Mouse (Mus musculus): Measurements from ENCODE around the gene Tmem132c. TPM values are rescaled to one million over a fixed set of nuclear protein-coding genes. Genes with fewer than 3 reads are reported as not detected.

Tmem132c gene
- polyA plus RNA-seq, 1 experiment = 17.2 TPM

DNA sequence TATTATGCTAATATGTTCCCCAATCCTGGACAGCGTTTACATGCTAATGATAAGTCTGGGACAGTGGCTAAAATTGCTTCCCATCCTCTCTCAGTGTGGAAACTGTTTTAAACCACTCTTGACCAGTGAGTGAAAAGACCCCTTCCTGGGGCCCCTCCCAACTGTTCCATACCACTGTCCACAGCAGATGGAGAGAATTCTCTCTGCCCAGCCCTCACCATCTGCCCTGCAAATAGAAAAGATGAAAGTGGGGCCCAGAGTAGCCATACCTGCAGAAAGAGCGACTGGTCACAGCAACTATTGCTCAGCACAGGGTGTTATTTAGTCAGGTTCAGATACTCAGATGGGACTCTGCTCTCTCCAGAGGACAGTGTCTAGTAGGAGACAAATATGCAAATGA lies 306.5 kb downstream of the Tmem132c start:
- no peak for DNase-seq (ENCODE audit: low read depth)
- TF ChIP-seq CTCF (IDR thresholded peaks at IDR 0.05; ENCODE audit: borderline replicate concordance, extremely low read depth, insufficient read depth, insufficient read length) (no peak), POLR2A (IDR thresholded peaks at IDR 0.05; ENCODE audit: borderline replicate concordance, extremely low read depth, insufficient read depth, insufficient read length, poor library complexity, severe bottlenecking) (no peak)

DNA sequence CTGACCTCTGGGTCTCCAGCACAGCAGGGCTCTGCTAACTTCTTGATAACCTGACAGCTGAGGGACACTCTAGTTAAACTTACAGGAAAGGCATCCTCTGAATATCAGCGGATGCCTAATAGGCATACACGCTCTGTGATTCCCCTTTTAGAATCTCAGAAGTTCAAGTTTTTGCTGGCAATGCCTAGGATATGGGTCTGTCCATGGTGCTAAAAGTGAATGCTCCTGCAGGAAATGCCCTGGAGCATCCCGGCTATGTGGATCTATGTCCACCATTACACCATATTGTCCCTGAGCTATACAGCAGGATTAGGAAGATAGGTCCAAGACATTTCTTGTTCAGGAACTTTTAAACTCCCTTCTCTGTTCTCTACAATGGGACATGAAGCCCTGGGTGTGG lies 319.5 kb downstream of the Tmem132c start:
- TF ChIP-seq POLR2A (IDR thresholded peaks at IDR 0.05; ENCODE audit: borderline replicate concordance, extremely low read depth, insufficient read depth, insufficient read length, poor library complexity, severe bottlenecking) (no peak), CTCF (IDR thresholded peaks at IDR 0.05; ENCODE audit: borderline replicate concordance, extremely low read depth, insufficient read depth, insufficient read length) (no peak)

DNA sequence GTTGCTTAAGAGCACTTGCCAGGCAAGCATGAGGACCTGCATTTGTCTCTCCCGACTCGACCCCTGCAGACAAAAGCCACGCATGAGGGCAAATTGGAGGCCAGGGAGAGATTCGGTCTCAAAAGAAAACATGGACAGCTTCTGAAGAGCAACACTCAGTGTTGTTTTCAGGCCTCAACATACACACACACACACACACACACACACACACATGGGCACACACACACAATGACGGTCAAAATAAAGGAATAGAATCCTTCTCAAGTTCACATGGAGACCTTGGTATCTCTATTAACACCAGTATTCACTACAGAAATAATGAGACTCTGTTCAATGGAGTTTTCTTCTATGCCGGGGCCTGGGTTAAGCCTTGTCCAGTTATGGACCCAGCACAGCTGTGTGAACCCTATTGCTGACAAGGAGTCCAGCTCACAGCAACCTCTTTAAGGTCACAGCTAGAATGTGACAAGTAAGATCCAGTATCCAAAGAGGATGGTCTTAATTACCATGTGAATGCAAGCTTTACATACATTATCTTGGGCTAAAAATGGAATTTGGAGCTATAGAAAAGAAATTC lies 325.6 kb downstream of the Tmem132c start:
- DNase-seq (ENCODE audit: low read depth) = peak; percentile 18
- TF ChIP-seq POLR2A (IDR thresholded peaks at IDR 0.05; ENCODE audit: borderline replicate concordance, extremely low read depth, insufficient read depth, insufficient read length, poor library complexity, severe bottlenecking) (no peak), CTCF (IDR thresholded peaks at IDR 0.05; ENCODE audit: borderline replicate concordance, extremely low read depth, insufficient read depth, insufficient read length) (no peak)

More for the DNA sequence above, 319.5 kb downstream of the Tmem132c start:
- DNase-seq (ENCODE audit: low read depth) = no peak

DNA sequence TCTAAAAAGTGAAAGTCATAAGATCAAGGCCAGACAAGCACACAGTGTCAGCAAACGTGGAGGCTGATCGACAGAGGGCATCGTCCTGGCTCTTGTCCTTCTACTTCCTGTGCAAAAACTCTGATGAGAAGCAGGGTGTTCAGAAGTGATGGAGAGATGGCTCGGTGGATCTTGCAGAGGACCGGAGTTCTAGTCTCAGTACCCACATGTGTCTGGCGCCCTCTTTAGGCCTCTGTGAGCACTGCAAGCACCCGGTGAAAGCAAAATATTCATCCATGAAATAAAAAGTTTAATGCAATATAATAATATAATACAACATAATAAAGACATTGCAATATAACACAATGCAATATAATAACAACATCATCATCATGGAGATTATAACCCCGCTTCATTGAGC lies 335.8 kb downstream of the Tmem132c start:
- peak; percentile 60; the same call in 1 of the 2 replicates for TF ChIP-seq CTCF (IDR thresholded peaks at IDR 0.05; ENCODE audit: borderline replicate concordance, extremely low read depth, insufficient read depth, insufficient read length)
- no peak for TF ChIP-seq POLR2A (IDR thresholded peaks at IDR 0.05; ENCODE audit: borderline replicate concordance, extremely low read depth, insufficient read depth, insufficient read length, poor library complexity, severe bottlenecking)
- peak; percentile 21 for DNase-seq (ENCODE audit: low read depth)

DNA sequence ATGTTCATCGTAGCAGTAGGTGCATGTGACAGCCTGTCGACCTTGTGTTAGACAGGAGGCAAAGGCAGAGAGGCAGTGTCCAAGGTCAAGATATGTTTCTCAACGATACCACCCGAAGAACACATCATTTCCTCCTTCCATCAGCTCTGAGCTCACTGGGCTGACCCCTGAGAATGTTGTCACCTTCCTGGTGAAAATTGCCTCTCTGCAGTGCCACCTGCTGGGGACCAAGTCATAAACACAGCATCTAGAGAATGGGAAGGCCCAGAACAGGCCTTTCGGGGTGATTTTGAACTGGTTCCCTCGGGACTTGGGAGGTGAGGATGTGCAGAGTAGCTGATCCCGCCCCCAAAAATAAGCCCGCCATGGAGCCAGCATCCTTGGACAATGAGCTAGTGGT lies 342.1 kb downstream of the Tmem132c start:
- no peak for DNase-seq (ENCODE audit: low read depth)
- TF ChIP-seq POLR2A (IDR thresholded peaks at IDR 0.05; ENCODE audit: borderline replicate concordance, extremely low read depth, insufficient read depth, insufficient read length, poor library complexity, severe bottlenecking) = no peak
- peak; percentile 27; the same call in 1 of the 2 replicates for TF ChIP-seq CTCF (IDR thresholded peaks at IDR 0.05; ENCODE audit: borderline replicate concordance, extremely low read depth, insufficient read depth, insufficient read length)

DNA sequence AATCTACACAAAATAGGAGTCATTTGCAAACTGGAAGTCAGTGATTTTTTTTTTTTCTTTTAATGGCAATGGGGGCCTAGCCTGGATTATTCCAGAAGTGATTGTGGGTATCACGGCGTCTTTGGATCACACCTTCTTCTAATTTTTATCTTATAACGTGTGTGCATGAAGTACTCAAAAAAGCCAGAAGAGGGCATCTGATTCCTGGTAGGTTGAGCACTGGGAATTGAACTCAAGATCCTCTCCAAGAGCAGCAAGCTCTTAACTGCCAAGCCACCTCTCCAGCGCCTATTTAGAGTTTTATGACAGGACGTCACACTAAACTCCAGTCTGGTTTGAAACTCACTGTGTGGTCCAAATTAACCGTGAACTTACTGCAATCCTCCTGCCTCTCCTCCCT lies 346.2 kb downstream of the Tmem132c start:
- TF ChIP-seq CTCF (IDR thresholded peaks at IDR 0.05; ENCODE audit: borderline replicate concordance, extremely low read depth, insufficient read depth, insufficient read length) (peak; percentile 7; the same call in 1 of the 2 replicates), POLR2A (IDR thresholded peaks at IDR 0.05; ENCODE audit: borderline replicate concordance, extremely low read depth, insufficient read depth, insufficient read length, poor library complexity, severe bottlenecking) (no peak)
- DNase-seq (ENCODE audit: low read depth) = peak; percentile 26

DNA sequence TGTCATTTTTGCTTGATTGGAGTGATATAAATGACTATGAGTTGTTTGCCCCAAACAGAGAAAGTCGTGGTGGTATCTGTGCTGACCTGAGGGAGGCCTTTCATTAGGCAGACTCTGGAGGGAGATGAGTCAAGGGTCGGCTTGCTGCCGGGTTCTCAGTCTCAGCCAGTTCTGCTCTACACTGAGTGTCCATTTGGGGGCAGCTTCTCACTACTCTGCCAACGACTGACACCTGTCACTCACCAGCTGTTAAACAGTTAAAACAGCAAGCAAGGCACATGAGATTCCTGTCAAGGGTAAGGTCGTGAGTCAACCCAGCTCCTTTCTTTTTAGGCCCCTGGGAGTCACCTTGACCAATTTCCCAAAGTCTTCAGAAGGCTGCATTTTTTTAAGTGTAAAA lies 350.8 kb downstream of the Tmem132c start:
- no peak for TF ChIP-seq POLR2A (IDR thresholded peaks at IDR 0.05; ENCODE audit: borderline replicate concordance, extremely low read depth, insufficient read depth, insufficient read length, poor library complexity, severe bottlenecking)
- TF ChIP-seq CTCF (IDR thresholded peaks at IDR 0.05; ENCODE audit: borderline replicate concordance, extremely low read depth, insufficient read depth, insufficient read length) = no peak
- no peak for DNase-seq (ENCODE audit: low read depth)

DNA sequence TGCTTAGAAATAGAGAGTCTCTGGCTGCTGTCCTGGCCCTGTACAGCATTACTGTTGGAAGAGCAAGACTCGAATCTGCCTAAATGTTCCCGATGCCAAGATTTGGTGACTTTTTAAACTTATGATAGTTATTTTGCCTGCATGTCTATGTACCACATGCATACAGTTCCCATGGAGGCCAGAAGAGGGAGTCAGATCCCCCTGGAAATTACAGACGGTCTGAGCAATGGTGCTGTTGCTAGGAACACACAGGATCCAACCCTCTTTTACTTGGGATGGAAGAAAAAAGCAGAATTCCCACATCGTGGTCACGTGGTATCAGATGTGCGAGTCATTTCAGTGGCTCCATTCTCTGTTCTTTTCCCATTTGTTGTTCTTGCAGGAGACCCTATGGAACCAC lies 351.2 kb downstream of the Tmem132c start:
- peak; percentile 46 for DNase-seq (ENCODE audit: low read depth)

DNA sequence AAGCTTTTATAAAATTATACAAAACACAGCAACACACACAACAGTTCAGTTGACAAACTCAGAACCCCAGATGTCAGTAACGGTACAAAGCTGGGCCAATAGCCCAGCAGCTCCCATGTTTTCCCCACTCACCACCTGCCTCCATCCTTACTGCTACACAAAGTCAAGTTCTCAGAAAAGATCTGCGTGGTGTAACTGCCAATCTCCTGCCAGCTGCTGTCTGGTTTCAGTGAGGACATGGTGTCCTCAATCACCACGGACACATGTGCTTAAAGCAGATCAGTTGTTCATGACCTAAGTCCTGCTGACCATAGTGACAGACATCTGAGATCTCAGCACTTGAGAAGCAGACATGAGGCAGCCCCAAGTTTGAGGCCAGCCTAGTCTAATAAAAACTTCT lies 354.1 kb downstream of the Tmem132c start:
- TF ChIP-seq CTCF (IDR thresholded peaks at IDR 0.05; ENCODE audit: borderline replicate concordance, extremely low read depth, insufficient read depth, insufficient read length) = no peak
- TF ChIP-seq POLR2A (IDR thresholded peaks at IDR 0.05; ENCODE audit: borderline replicate concordance, extremely low read depth, insufficient read depth, insufficient read length, poor library complexity, severe bottlenecking) = no peak
- no peak for DNase-seq (ENCODE audit: low read depth)

More for the DNA sequence above, 351.2 kb downstream of the Tmem132c start:
- peak; percentile 57; the same call in 1 of the 2 replicates for TF ChIP-seq CTCF (IDR thresholded peaks at IDR 0.05; ENCODE audit: borderline replicate concordance, extremely low read depth, insufficient read depth, insufficient read length)
- no peak for TF ChIP-seq POLR2A (IDR thresholded peaks at IDR 0.05; ENCODE audit: borderline replicate concordance, extremely low read depth, insufficient read depth, insufficient read length, poor library complexity, severe bottlenecking)

DNA sequence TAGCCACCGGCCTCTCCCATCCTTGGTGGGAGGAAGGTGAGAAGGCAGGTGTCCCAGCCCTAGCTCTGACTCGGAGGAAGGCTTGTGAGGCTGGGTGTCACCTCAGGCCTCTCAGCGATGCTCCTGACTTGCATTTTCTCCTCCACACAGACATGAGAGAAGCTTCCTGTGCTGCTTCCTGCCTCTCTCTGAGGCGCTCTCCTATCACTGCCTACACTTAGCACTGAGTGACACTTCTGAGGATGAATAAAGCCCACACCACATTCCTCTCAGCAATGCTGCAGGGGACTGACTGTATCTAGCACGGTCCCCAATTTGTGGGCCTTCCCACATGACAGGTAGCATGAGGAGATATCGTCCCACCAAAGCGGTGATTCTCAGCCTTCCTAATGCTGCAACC lies 355.3 kb downstream of the Tmem132c start:
- DNase-seq (ENCODE audit: low read depth) = no peak
- TF ChIP-seq CTCF (IDR thresholded peaks at IDR 0.05; ENCODE audit: borderline replicate concordance, extremely low read depth, insufficient read depth, insufficient read length) (no peak), POLR2A (IDR thresholded peaks at IDR 0.05; ENCODE audit: borderline replicate concordance, extremely low read depth, insufficient read depth, insufficient read length, poor library complexity, severe bottlenecking) (no peak)

DNA sequence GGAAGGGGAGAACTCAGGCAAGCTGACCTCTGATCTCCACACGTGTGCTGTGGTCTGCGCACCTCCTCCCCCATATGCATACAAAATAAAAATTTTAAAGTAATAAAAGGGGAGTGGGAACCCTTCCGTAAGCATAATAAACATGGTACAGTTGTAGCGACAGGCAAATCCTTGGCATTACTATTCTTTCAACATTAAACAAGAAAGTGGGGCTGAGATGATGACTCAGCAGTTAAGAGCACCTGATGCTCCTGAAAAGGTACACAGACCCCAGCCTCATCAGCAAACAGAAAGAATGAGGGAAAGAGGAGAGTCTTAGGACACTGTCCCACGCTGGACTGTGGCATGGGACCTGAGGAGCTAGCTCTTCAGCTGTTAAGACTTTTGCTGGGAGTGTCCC lies 361.4 kb downstream of the Tmem132c start:
- no peak for TF ChIP-seq POLR2A (IDR thresholded peaks at IDR 0.05; ENCODE audit: borderline replicate concordance, extremely low read depth, insufficient read depth, insufficient read length, poor library complexity, severe bottlenecking)
- no peak for TF ChIP-seq CTCF (IDR thresholded peaks at IDR 0.05; ENCODE audit: borderline replicate concordance, extremely low read depth, insufficient read depth, insufficient read length)
- DNase-seq (ENCODE audit: low read depth) = no peak

DNA sequence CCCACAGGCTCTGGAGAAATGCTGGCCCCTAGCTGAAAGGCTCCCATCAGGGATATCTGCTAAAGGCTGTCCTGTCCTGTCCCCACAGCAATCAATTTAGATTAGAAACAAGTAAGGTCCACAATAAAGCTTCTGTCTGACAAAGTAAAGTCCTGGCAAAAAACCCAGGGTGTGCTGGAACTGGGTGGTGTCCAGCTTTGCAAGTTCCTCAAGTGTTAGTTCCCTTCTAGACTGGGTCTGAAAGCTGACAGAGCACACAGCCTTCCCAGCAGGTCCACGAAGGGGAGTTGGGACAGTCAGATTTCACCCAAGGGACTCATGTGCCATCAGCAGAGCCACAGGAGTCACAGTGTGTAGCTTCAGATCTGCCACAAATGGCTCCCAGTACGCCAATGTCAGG lies 365.9 kb downstream of the Tmem132c start:
- TF ChIP-seq CTCF (IDR thresholded peaks at IDR 0.05; ENCODE audit: borderline replicate concordance, extremely low read depth, insufficient read depth, insufficient read length) (no peak), POLR2A (IDR thresholded peaks at IDR 0.05; ENCODE audit: borderline replicate concordance, extremely low read depth, insufficient read depth, insufficient read length, poor library complexity, severe bottlenecking) (no peak)

More for the DNA sequence above, 365.9 kb downstream of the Tmem132c start:
- no peak for DNase-seq (ENCODE audit: low read depth)
